Mouse (Mus musculus) yolk sac, embryonic 10.5 days (tissue): ENCODE data around the gene Mpp5.

Source experiments
- DNase-seq: peaks from one replicate; pipeline ENCODE4 v3.0.0-alpha.2; 2017; ENCODE audit warnings: low spot score

Mpp5 gene

DNA sequence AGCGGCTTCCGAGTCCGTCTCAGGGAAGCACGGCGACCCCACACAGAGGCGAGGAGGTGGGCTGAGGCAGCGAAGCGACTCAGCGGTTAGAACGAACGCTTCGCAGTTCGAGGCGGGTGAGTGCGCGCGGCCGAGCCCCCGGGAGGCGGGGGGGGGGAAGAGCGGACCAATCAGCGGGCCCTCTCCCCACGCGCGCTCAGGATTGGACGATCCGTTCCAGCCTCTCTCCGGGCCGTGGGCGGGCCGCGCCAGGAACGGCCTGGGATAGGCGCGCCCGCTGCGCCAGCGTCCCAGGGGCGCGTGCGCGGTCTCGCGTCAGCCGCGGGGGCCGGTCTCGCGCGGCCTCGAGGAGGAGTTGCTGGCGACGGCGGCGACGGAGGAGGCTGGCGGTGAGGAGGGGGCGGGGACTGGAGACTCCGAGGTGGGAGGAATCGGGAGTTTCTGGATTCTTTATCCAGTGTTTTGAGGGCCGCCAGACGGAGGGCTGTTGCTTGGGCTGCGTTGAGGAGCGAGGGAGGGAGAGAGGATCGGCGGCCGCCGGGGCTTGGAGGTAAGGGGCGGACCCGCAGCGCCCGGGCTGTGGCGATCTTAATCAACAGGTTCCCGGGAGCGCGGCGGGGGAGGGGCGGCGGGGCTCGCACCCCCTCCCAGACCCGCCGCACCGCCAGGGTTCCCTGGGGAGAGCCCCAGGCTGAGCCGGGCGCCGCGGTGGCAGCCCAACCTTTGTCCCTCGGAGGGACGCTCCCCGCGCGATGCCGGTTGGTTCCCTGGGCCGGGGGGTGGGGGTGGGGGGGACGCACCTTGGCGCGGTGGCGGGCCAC, at the start of gene Mpp5:
Mpp5 (plus strand) TSS at position 351 of the 821 bp plus-strand sequence.
- DNase-seq: peak; percentile 96

DNA sequence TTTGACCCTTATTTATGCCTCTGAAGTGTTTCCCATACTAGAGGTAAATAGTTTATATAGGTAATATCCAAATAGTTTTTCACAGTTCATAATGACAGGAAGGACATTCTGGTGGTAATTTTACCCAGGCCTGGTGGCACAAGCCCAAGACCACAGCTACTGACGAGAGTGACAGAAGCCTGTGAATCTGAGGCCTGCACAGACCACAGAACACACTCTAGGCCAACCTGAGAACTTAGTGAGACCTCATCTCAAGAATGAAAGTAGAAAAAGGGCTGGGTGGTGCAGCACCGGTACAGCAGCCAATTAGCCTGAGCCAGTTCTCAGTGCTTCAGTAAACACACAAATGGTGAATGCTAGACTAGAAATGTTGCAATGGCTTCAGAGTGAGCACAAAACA, 30.9 kb upstream of the Mpp5 start:
- no peak for DNase-seq

- no peak for DNase-seq
Measured at GRCm38 (mm10) chr12:78727723-78728122, 21.0 kb upstream of the Mpp5 start.

GRCm38 (mm10) chr12:78739633-78740032, 9.1 kb upstream of the Mpp5 start:
- DNase-seq: peak; percentile 17

DNA sequence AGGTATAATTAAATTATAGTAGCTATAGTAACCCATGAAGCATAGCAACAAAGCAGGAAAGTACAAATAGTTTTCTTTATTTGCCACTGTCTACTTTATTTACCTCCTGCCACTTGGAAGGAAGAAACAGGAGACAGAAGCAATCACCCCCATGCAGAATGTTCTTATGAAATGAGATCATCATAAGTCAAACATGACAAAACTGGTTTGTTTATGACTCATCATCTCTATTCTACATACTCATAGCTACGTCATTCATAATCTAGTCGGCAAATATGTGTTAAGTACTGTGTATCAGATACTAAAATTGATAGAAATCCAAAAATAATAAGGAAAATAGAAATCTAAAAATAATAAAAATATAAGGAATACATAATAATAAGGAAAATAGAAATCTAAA, 8.4 kb upstream of the Mpp5 start:
- DNase-seq: no peak

GRCm38 (mm10) chr12:78746226-78746625, 2.5 kb upstream of the Mpp5 start:
- DNase-seq: no peak

DNA sequence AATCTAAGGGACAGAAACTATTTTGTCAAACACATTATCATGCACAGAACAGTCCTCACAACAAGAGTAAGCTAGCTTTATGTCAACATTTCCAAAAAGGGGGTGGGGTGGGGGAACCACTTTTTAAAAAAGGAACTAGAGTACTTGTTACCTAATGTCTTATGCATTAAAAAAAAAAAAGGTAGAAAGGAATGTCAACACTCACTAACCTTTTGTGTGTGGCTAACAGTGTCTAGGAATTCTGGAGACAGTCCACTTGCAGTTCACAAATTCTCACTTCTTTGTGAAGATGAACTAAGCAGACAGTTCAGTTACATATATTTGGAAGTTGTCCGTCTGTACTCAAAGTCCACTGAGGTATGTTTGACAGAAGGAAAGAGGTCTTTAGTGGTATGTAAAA, 1.3 kb upstream of the Mpp5 start:
- DNase-seq: no peak

DNA sequence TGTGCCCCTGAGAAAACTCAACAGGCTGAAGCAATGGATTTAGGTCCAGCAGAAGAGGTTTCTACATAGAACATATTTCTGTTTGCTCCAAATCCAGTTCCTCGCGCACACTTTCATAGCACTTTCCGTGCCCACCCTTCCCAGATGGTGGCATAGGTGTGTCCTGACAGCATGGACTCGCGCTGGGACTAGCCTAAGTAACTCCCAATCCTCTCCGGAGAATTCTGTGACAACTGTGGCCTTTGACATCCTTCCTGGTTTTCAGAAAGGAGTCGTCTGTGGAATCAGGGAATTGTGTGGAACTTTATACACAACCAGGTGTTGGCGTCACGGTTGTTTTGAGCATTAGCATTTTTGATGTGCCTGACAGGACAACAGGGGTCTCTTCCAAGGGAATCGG, 594 bp upstream of the Mpp5 start:
- DNase-seq: no peak

- peak; percentile 80 for DNase-seq
Measured at GRCm38 (mm10) chr12:78749378-78749801, 683 bp downstream of the Mpp5 start.

DNA sequence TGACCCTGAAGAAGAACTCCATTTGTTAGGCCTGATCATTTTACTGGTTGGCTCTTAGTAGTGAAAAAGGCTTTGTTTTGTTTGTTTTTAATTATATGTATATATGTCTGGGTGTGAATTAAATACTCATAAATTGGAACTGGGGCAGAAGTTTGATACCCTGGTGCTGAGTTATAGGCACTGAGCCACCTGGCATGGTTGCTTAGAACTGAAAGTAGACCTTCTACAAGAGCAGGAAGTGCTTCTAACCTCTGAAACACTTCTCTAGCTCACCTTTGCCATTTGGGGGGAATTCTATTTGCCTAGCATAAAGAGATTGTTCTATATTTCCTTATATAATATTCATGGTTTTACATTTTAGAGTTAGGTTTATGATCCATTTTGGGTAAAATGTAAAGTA, 13.3 kb downstream of the Mpp5 start:
- no peak for DNase-seq

DNA sequence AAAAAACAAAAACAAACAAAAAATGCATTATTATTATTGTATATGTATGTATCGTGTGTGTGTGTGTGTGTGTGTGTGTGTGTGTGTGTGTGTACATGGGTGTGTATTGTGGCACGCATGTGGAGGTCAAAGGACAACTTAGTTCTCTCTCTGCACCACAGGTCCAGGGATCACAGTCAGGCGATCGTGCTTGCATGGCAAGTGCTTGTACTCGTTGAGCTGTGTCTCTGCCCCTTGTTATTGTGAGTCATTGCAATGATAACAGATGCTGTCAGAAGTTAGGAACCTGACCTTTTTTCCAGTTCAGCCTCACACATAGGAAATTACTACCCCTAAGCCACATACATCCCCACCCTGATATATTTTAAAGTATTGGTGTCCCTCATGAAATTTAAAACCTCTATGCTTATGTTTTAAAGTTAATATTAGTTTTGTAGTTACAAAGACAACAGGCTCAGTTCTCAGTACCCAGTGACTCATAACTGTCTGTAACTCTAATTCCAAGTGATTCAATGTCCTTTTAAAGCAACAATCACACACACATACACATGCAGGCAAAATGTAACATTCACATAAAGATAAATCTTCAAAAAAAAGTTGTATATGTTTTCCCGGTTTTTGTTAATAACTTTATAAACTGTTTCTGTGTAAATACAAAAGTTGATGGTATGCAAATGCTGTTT, 20.5 kb downstream of the Mpp5 start:
- peak; percentile 17 for DNase-seq

GRCm38 (mm10) chr12:78773211-78773610, 24.5 kb downstream of the Mpp5 start:
- DNase-seq: no peak

GRCm38 (mm10) chr12:78777916-78778315, 29.2 kb downstream of the Mpp5 start:
- DNase-seq: no peak

GRCm38 (mm10) chr12:78778423-78779067, 29.8 kb downstream of the Mpp5 start:
- DNase-seq: no peak

DNA sequence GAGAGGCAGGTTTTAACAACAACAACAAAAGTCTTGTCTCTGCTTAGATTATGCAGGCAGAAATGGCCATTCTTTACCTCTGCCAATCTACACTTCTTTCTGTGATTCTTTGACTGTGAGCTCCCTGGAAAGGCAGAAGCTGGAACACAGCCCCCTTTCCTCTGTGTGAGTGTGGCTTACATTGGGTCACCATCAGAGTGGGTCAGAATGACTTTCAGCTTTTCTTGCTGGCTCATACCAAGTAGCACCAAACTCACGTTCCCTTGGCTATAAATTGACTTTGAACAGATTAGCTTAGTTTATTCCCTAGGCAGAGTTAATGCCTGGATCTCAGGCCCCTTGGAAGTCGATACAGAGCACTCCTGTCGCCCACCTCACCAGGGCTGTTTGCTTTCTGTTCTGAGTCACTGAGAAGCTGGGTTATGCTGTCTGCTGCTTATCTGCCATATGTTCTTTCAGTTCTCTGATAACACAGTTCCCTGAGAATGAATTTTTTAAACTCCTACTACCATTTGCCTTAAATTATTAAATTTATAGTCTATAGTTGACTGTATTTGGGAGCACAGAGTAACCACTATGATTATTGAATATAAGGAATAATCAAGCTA, 39.7 kb downstream of the Mpp5 start:
- no peak for DNase-seq

DNA sequence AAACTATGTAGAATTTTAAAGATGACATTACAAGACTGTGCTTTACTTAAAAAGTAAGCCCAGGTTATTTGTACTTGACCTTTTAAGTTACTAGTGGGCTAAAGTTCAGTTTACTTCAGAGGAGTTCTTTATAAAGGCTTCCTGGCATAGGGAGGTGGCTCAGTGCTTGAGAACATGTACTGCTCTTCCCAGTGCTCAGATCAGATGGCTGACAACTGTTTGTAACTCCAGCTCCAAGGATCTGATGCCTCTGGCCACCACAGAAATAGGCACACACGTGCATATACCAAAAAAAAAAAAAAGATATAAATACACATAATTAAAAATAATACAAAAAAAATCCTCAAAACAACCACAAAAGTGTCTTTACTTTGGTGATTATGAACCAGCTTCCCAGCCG, 42.1 kb downstream of the Mpp5 start:
- no peak for DNase-seq

GRCm38 (mm10) chr12:78794236-78794635, 45.5 kb downstream of the Mpp5 start:
- DNase-seq: no peak

GRCm38 (mm10) chr12:78800036-78800435, 51.3 kb downstream of the Mpp5 start:
- no peak for DNase-seq

GRCm38 (mm10) chr12:78801836-78802235, 53.1 kb downstream of the Mpp5 start:
- no peak for DNase-seq

DNA sequence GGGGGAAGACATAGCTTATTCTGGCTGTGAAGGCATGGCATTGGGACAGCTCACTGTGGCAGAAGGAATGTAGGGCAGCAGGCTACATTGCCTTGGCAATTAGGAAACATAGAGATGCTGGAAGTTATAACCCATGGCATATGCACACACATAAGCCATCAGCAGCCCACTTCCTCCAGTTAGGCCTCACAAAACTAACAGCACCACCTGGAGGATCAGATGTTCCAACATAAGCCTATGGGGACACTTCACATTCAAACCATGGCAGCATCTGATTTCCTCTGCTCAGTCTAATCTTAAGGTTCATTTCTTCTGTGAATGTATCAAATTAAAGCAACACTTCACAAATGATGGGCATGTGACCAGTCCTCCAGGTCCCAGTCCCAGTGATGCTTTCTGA, 65.7 kb downstream of the Mpp5 start:
- DNase-seq: no peak

- no peak for DNase-seq
Measured at GRCm38 (mm10) chr12:78834496-78834895, 85.8 kb downstream of the Mpp5 start.

- DNase-seq: no peak
Measured at GRCm38 (mm10) chr12:78839906-78840305, 91.2 kb downstream of the Mpp5 start.

DNA sequence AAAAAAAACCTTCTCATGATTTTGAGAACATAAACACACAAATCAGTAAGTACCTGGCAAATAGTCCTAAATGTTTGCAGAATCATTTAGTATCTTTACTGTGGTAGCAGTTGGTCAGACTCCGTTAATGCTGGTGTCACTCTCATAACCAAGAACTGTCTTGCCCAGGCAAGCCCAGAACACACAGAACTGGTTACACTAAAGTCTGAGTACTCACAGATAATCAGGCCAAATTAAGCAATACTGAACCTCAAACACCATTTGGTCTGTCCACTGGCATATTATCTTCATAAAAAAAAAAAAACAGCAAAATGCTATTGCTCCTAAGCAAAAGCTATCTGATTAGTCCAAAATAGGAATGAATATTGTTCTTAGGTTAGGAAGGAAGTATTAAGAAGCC, 93.7 kb downstream of the Mpp5 start:
- no peak for DNase-seq
